Mouse (Mus musculus): ENCODE measurements around the gene Cnrip1. TPM values are rescaled to one million over a fixed set of nuclear protein-coding genes. Genes with fewer than 3 reads are reported as not detected.
A peak's percentile ranks its signal among the peaks of the same experiment; 100 is the strongest.

The Cnrip1 gene
- polyA plus RNA-seq, 1 experiment from 2014 or later: 12.7 TPM

DNA sequence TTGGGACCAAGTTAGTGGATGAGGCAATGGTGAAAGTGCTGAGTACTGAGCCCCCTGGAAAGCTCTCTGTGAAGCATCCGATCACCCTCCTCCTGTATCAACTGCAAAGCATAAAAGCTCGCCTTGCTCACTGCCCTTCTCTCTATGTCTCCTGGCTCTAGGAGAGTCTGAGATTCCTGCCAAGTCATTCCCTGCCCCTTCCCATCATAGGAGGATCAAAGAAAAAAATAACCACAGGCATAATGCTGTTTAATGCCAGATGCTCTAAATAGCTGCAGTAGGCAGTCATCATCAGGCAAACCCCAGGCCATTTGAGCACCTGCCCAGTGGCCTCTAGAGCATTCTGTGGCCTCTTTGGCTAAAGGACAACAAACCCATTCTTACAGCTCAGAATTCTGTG is 24.3 kb downstream of the Cnrip1 start:
- no peak overlapping the region for H3K9ac ChIP-seq (ENCODE audit: low read length)
- no peak overlapping the region for H3K27ac ChIP-seq (replicated peaks in 1 of 2; ENCODE audit: control insufficient read depth in 1 of 2, insufficient read depth in 1 of 2, low read depth in 2 of 2, low read length in 2 of 2)
- no peak overlapping the region for H3K4me2 ChIP-seq (ENCODE audit: low read length)
- no peak for ATAC-seq (ENCODE audit: insufficient number of reproducible peaks, insufficient read depth, low FRiP score, low read depth)
- H3K36me3 ChIP-seq (ENCODE audit: control insufficient read depth, insufficient read depth, low read length): no peaks in the 10 kb centered on the region
- H3K9me3 ChIP-seq (ENCODE audit: control insufficient read depth, low read length): no peaks in the 10 kb centered on the region
- 76% methylated on average over 2 of the region's 2 CpGs for WGBS
- H3K4me1 ChIP-seq (ENCODE audit: control insufficient read depth in 2 of 2, insufficient read depth in 2 of 2, low read length in 2 of 2): no peaks in the 10 kb centered on the region
- no peak overlapping the region for H3K4me3 ChIP-seq (ENCODE audit: control insufficient read depth in 1 of 2, insufficient read depth in 1 of 2, low read depth in 1 of 2, low read length in 2 of 2)
- no peaks in the 10 kb centered on the region for H3K27me3 ChIP-seq (ENCODE audit: control insufficient read depth, insufficient read depth, low read length)

DNA sequence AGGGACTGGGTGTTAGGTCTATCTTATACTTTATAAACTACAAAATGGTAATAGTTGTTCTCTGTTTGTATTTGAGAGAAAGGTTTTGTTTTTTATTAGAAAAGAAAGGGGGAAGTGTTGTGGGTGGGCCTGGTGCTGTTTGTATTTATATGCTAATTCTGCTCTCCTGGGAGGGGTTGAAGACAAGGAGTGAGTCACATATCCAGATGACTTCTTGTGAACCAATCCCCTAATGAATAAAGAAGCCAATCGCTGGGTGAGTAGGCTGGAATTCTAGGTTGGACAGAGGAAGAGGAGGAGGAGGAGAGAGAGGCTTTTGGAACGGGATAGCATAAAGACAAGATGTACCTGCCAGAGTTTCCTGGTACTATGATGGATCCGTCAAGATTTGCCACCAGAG is 30.7 kb downstream of the Cnrip1 start:
- no peak overlapping the region for H3K27ac ChIP-seq (replicated peaks in 1 of 2; ENCODE audit: control insufficient read depth in 1 of 2, insufficient read depth in 1 of 2, low read depth in 2 of 2, low read length in 2 of 2)
- peaks cover 3 to 10% of the 10 kb centered on the region in 2 experiments; a peak in 2 of 4 replicates for H3K4me1 ChIP-seq (ENCODE audit: control insufficient read depth in 2 of 2, insufficient read depth in 2 of 2, low read length in 2 of 2)
- WGBS: 45% methylated on average over 3 of the region's 3 CpGs
- H3K27me3 ChIP-seq (ENCODE audit: control insufficient read depth, insufficient read depth, low read length): no peaks in the 10 kb centered on the region
- no peak for ATAC-seq (ENCODE audit: insufficient number of reproducible peaks, insufficient read depth, low FRiP score, low read depth)
- H3K4me2 ChIP-seq (ENCODE audit: low read length): no peak overlapping the region
- no peaks in the 10 kb centered on the region for H3K36me3 ChIP-seq (ENCODE audit: control insufficient read depth, insufficient read depth, low read length)
- no peaks in the 10 kb centered on the region for H3K9me3 ChIP-seq (ENCODE audit: control insufficient read depth, low read length)
- no peak overlapping the region for H3K4me3 ChIP-seq (ENCODE audit: control insufficient read depth in 1 of 2, insufficient read depth in 1 of 2, low read depth in 1 of 2, low read length in 2 of 2)
- H3K9ac ChIP-seq (ENCODE audit: low read length): no peak overlapping the region

DNA sequence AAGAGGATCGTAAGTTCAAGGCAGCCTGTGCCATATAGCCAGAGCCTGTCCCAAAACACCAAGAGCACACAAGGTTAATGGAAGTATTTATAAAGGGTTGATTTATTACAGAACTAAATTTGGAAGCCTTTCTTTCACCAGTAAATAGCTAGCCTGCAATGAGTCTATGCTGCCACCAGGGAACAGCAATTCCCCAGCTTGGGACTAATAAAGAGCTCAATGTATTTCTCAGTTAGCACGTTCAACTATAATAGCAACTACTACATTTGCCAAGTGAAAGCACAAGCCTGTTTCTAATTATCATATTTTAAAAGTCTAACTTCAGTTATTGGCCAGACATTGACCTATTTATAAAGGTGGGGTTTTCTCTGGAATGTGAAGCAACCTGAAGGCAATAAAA is 31.6 kb downstream of the Cnrip1 start:
- no peaks in the 10 kb centered on the region for H3K36me3 ChIP-seq (ENCODE audit: control insufficient read depth, insufficient read depth, low read length)
- no peak overlapping the region for H3K9ac ChIP-seq (ENCODE audit: low read length)
- H3K4me2 ChIP-seq (ENCODE audit: low read length): no peak overlapping the region
- H3K9me3 ChIP-seq (ENCODE audit: control insufficient read depth, low read length): no peaks in the 10 kb centered on the region
- no peak overlapping the region for H3K27ac ChIP-seq (replicated peaks in 1 of 2; ENCODE audit: control insufficient read depth in 1 of 2, insufficient read depth in 1 of 2, low read depth in 2 of 2, low read length in 2 of 2)
- H3K4me3 ChIP-seq (ENCODE audit: control insufficient read depth in 1 of 2, insufficient read depth in 1 of 2, low read depth in 1 of 2, low read length in 2 of 2): no peak overlapping the region
- H3K27me3 ChIP-seq (ENCODE audit: control insufficient read depth, insufficient read depth, low read length): no peaks in the 10 kb centered on the region
- 52% methylated on average over 2 of the region's 2 CpGs for WGBS
- peaks cover 3 to 10% of the 10 kb centered on the region in 2 experiments; a peak in 2 of 4 replicates for H3K4me1 ChIP-seq (ENCODE audit: control insufficient read depth in 2 of 2, insufficient read depth in 2 of 2, low read length in 2 of 2)
- no peak for ATAC-seq (ENCODE audit: insufficient number of reproducible peaks, insufficient read depth, low FRiP score, low read depth)

DNA sequence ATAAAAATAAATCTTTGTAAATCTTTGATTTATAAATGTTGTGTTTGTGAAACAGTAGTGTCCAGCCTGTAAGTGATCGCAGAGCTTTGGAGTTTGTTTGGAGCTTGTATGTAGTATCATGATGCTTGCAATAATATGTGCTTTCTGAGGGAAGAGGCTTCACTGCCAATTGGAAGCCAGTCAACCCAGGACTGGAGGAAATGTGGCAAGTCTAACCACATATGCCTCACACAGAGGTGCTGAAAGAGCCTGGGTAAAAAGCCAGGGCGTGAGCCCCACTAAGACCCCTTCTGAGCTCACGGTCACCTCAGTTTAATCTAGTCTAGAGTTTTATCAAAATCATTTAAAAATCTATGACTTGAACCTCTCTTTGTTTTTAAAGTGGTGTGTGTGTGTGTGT is 32.1 kb downstream of the Cnrip1 start:
- ATAC-seq (ENCODE audit: insufficient number of reproducible peaks, insufficient read depth, low FRiP score, low read depth): no peak
- no peaks in the 10 kb centered on the region for H3K36me3 ChIP-seq (ENCODE audit: control insufficient read depth, insufficient read depth, low read length)
- WGBS: 84% methylated on average over 3 of the region's 3 CpGs
- H3K4me3 ChIP-seq (ENCODE audit: control insufficient read depth in 1 of 2, insufficient read depth in 1 of 2, low read depth in 1 of 2, low read length in 2 of 2): no peak overlapping the region
- H3K9me3 ChIP-seq (ENCODE audit: control insufficient read depth, low read length): no peaks in the 10 kb centered on the region
- H3K4me1 ChIP-seq (ENCODE audit: control insufficient read depth in 2 of 2, insufficient read depth in 2 of 2, low read length in 2 of 2): peaks cover 3 to 10% of the 10 kb centered on the region in 2 experiments; a peak in 2 of 4 replicates
- H3K27ac ChIP-seq (replicated peaks in 1 of 2; ENCODE audit: control insufficient read depth in 1 of 2, insufficient read depth in 1 of 2, low read depth in 2 of 2, low read length in 2 of 2): no peak overlapping the region
- H3K9ac ChIP-seq (ENCODE audit: low read length): no peak overlapping the region
- no peaks in the 10 kb centered on the region for H3K27me3 ChIP-seq (ENCODE audit: control insufficient read depth, insufficient read depth, low read length)
- H3K4me2 ChIP-seq (ENCODE audit: low read length): no peak overlapping the region

DNA sequence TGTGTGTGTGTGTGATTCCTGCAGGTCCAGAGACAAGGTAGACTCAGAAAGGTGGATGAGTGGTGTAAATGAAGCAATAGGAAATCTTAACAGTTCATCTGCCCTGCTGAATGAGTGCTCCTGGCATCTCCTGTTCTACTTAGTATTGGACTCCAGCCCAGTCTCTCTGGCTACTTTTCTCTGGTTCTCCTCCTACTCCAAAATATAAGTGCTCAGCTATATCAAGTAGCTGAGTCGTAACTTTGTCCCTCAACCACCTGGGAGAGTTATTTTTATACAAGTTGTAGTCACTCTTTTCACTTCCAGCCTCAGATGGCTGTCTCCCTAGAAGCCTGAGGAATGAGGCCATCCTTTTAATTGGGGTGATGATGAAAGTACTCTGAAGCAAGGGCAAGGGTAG is 32.5 kb downstream of the Cnrip1 start:
- H3K4me3 ChIP-seq (ENCODE audit: control insufficient read depth in 1 of 2, insufficient read depth in 1 of 2, low read depth in 1 of 2, low read length in 2 of 2): no peak overlapping the region
- peaks cover 3 to 10% of the 10 kb centered on the region in 2 experiments; a peak in 2 of 4 replicates for H3K4me1 ChIP-seq (ENCODE audit: control insufficient read depth in 2 of 2, insufficient read depth in 2 of 2, low read length in 2 of 2)
- ATAC-seq (ENCODE audit: insufficient number of reproducible peaks, insufficient read depth, low FRiP score, low read depth): no peak
- 12% methylated on average over 1 of the region's 1 CpGs for WGBS
- H3K9me3 ChIP-seq (ENCODE audit: control insufficient read depth, low read length): no peaks in the 10 kb centered on the region
- no peaks in the 10 kb centered on the region for H3K36me3 ChIP-seq (ENCODE audit: control insufficient read depth, insufficient read depth, low read length)
- H3K4me2 ChIP-seq (ENCODE audit: low read length): no peak overlapping the region
- H3K27me3 ChIP-seq (ENCODE audit: control insufficient read depth, insufficient read depth, low read length): no peaks in the 10 kb centered on the region
- H3K9ac ChIP-seq (ENCODE audit: low read length): no peak overlapping the region
- no peak overlapping the region; a peak in 1 of 4 replicates for H3K27ac ChIP-seq (replicated peaks in 1 of 2; ENCODE audit: control insufficient read depth in 1 of 2, insufficient read depth in 1 of 2, low read depth in 2 of 2, low read length in 2 of 2)

DNA sequence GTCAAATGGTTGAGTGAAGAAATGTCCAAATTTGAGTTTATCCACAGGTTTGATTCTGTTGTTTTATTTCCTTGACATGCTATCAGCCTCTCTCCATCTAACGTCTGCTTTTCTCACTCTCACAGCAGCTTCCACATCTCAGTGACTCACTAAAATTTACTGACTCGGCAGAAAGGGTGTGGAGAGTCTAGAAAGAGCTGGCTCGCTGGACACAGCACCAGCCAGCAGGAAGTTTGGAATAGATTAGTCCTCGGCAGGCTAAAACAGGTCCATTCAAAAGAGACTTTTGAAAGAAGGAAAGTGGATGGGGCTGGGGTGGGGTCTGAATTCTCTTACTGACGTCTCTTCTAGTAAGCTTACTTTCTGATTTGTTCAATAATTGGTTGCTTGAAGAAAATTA is 34.7 kb downstream of the Cnrip1 start:
- no peak overlapping the region for H3K9ac ChIP-seq (ENCODE audit: low read length)
- H3K36me3 ChIP-seq (ENCODE audit: control insufficient read depth, insufficient read depth, low read length): no peaks in the 10 kb centered on the region
- H3K27ac ChIP-seq (replicated peaks in 1 of 2; ENCODE audit: control insufficient read depth in 1 of 2, insufficient read depth in 1 of 2, low read depth in 2 of 2, low read length in 2 of 2): 0 out of 4 replicates have a peak overlapping the region, but pooled peaks of 1 of the 2 experiments have one; percentile 22
- 0 out of 2 replicates have a peak, but pooled peaks have one; percentile 43 for ATAC-seq (ENCODE audit: insufficient number of reproducible peaks, insufficient read depth, low FRiP score, low read depth)
- H3K4me1 ChIP-seq (ENCODE audit: control insufficient read depth in 2 of 2, insufficient read depth in 2 of 2, low read length in 2 of 2): peaks cover 3 to 10% of the 10 kb centered on the region in 2 experiments; a peak in 2 of 4 replicates
- no peak overlapping the region for H3K4me3 ChIP-seq (ENCODE audit: control insufficient read depth in 1 of 2, insufficient read depth in 1 of 2, low read depth in 1 of 2, low read length in 2 of 2)
- H3K4me2 ChIP-seq (ENCODE audit: low read length): no peak overlapping the region
- no peaks in the 10 kb centered on the region for H3K27me3 ChIP-seq (ENCODE audit: control insufficient read depth, insufficient read depth, low read length)
- H3K9me3 ChIP-seq (ENCODE audit: control insufficient read depth, low read length): no peaks in the 10 kb centered on the region
- WGBS: 30% methylated on average over 5 of the region's 5 CpGs

DNA sequence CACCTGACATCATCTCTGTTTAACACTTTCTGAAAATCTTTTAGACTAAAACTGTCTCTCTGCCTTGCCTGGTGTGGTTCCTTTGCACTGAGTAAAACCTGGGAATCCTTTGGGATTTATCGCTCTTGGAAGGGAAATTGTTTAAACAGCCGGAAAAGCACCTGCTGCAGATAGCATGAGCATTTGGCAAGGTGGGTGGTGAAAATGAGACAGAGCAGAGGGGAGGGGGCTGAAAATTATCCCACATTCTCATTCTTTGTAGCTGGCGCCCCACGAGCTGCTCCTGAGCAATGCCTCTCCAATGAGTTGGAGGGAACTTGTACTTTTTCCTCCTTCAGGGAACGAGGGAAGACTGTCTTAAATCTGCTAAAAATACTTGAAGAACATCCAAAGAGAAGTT is 55.5 kb downstream of the Cnrip1 start:
- H3K9ac ChIP-seq (ENCODE audit: low read length): no peak overlapping the region
- no peak overlapping the region for H3K27ac ChIP-seq (replicated peaks in 1 of 2; ENCODE audit: control insufficient read depth in 1 of 2, insufficient read depth in 1 of 2, low read depth in 2 of 2, low read length in 2 of 2)
- H3K4me1 ChIP-seq (ENCODE audit: control insufficient read depth in 2 of 2, insufficient read depth in 2 of 2, low read length in 2 of 2): no peaks in the 10 kb centered on the region
- no peak for ATAC-seq (ENCODE audit: insufficient number of reproducible peaks, insufficient read depth, low FRiP score, low read depth)
- no peaks in the 10 kb centered on the region for H3K9me3 ChIP-seq (ENCODE audit: control insufficient read depth, low read length)
- H3K36me3 ChIP-seq (ENCODE audit: control insufficient read depth, insufficient read depth, low read length): no peaks in the 10 kb centered on the region
- no peak overlapping the region for H3K4me2 ChIP-seq (ENCODE audit: low read length)
- no peak overlapping the region for H3K4me3 ChIP-seq (ENCODE audit: control insufficient read depth in 1 of 2, insufficient read depth in 1 of 2, low read depth in 1 of 2, low read length in 2 of 2)
- H3K27me3 ChIP-seq (ENCODE audit: control insufficient read depth, insufficient read depth, low read length): no peaks in the 10 kb centered on the region
- 81% methylated on average over 5 of the region's 5 CpGs for WGBS

DNA sequence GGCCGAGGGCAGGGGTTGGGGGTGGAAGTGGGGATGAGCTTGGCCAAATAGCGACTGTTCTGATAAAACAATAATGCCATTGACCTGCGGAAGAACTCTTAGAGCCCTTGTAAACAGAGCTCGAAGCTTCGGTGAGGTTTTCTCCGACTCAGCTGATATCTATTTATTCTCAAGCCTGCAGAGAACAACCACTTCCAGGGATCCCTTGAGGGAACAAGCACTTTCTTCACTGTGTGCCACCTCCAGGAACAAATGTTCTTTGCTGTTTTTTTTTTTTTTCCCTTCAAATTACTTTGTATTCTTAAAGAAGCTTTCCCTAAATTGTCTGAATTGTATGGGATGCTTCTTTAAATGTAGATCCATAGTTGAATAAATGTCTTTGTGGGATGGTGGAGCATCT is 56.0 kb downstream of the Cnrip1 start:
- H3K9ac ChIP-seq (ENCODE audit: low read length): no peak overlapping the region
- no peak for ATAC-seq (ENCODE audit: insufficient number of reproducible peaks, insufficient read depth, low FRiP score, low read depth)
- H3K27me3 ChIP-seq (ENCODE audit: control insufficient read depth, insufficient read depth, low read length): no peaks in the 10 kb centered on the region
- H3K27ac ChIP-seq (replicated peaks in 1 of 2; ENCODE audit: control insufficient read depth in 1 of 2, insufficient read depth in 1 of 2, low read depth in 2 of 2, low read length in 2 of 2): no peak overlapping the region
- WGBS: 78% methylated on average over 6 of the region's 6 CpGs
- no peak overlapping the region for H3K4me2 ChIP-seq (ENCODE audit: low read length)
- no peak overlapping the region for H3K4me3 ChIP-seq (ENCODE audit: control insufficient read depth in 1 of 2, insufficient read depth in 1 of 2, low read depth in 1 of 2, low read length in 2 of 2)
- H3K36me3 ChIP-seq (ENCODE audit: control insufficient read depth, insufficient read depth, low read length): no peaks in the 10 kb centered on the region
- H3K9me3 ChIP-seq (ENCODE audit: control insufficient read depth, low read length): no peaks in the 10 kb centered on the region
- no peaks in the 10 kb centered on the region for H3K4me1 ChIP-seq (ENCODE audit: control insufficient read depth in 2 of 2, insufficient read depth in 2 of 2, low read length in 2 of 2)
